Mouse (Mus musculus) mammary gland, adult 2 months (tissue): Measurements from ENCODE around the gene Zbtb49. TPM values are rescaled to one million over a fixed set of nuclear protein-coding genes. Genes with fewer than 3 reads are reported as not detected.

Experiments used
- polyA plus RNA-seq: library from polyadenylated mRNA; depleted of rRNA; stranded (reverse); fragments of >200 nt; gene quantifications from 2 replicates; pipeline ENCODE4 v1.2.3, GENCODE M21; 2012; ENCODE audit warnings: low replicate concordance; rRNA removed

The Zbtb49 gene
- 11.0 and 16.7 TPM in 2 replicates for polyA plus RNA-seq

GRCm38 (mm10) chr5:38220328-38220912 lies at the start of gene Zbtb49, which contains the start of gene Lyar:
Zbtb49 (minus strand) TSS chr5:38220457.
Lyar (plus strand) TSS chr5:38220470.

GRCm38 (mm10) chr5:38260107-38260682 lies 39.9 kb upstream of the Zbtb49 start, which contains the start of gene Tmem128:
Tmem128 (plus strand) TSS chr5:38260185.

GRCm38 (mm10) chr5:38159634-38160413 lies 60.4 kb downstream of the Zbtb49 start, which contains the start of gene Nsg1:
Nsg1 (minus strand) TSS chr5:38159907.

Other genes with a start within 250 kb of the Zbtb49 start
- 15.6 and 18.8 TPM in 2 replicates for gene Stx18, start 181.7 kb downstream of the Zbtb49 start, polyA plus RNA-seq
- gene Nsg1, start 60.5 kb downstream of the Zbtb49 start, polyA plus RNA-seq = 9.3 and 10.0 TPM in 2 replicates
- 2.4 and 3.6 TPM in 2 replicates for gene Lyar, start within 50 bp of the Zbtb49 start, polyA plus RNA-seq
- 20.0 and 49.4 TPM in 2 replicates for gene Tmem128, start 39.7 kb upstream of the Zbtb49 start, polyA plus RNA-seq
- gene Otop1, start 55.5 kb upstream of the Zbtb49 start, polyA plus RNA-seq = 16.8 and 21.6 TPM in 2 replicates
- gene Drd5, start 98.9 kb upstream of the Zbtb49 start, polyA plus RNA-seq = not detected in 2 replicates